Mouse (Mus musculus): Measurements from ENCODE around the gene Gm21119. TPM values are rescaled to one million over a fixed set of nuclear protein-coding genes. Genes with fewer than 3 reads are reported as not detected.
"Not testable (repeated sequence)": the region's sequence is repeated elsewhere in the genome, so short reads cannot be mapped to it uniquely, and the experiment has no call there.

Gene Gm21119
- total RNA-seq (2012; rRNA removed) = not detected in 2 replicates

GRCm38 (mm10) chr8:20614619-20615018 lies at the start of gene Gm21119:
TSS of gene Gm21119 (plus strand) at chr8:20614919.
- DNase-seq (ENCODE audit: low read depth, low spot score); in situ Hi-C loops (cut with MboI; ENCODE audit: low sequenced_read_pairs in 2 of 2, unreplicated experiment in 2 of 2); H3K9ac ChIP-seq (ENCODE audit: insufficient read depth, low read depth, low read length, poor library complexity, severe bottlenecking); H3K27ac ChIP-seq (ENCODE audit: insufficient read depth, low read depth, low read length, poor library complexity, severe bottlenecking); H3K36me3 ChIP-seq (ENCODE audit: control insufficient read depth, insufficient read depth, low read length, poor library complexity, severe bottlenecking); H3K9me3 ChIP-seq (ENCODE audit: control insufficient read depth, insufficient read depth, low read depth, low read length); H3K4me1 ChIP-seq (ENCODE audit: control insufficient read depth in 2 of 2, insufficient read depth in 2 of 2, low read length in 2 of 2, poor library complexity in 1 of 2); H3K4me3 ChIP-seq (ENCODE audit: insufficient read depth in 1 of 2, low read depth in 1 of 2, low read length in 2 of 2, poor library complexity in 1 of 2, severe bottlenecking in 1 of 2): not testable (repeated sequence)

DNA sequence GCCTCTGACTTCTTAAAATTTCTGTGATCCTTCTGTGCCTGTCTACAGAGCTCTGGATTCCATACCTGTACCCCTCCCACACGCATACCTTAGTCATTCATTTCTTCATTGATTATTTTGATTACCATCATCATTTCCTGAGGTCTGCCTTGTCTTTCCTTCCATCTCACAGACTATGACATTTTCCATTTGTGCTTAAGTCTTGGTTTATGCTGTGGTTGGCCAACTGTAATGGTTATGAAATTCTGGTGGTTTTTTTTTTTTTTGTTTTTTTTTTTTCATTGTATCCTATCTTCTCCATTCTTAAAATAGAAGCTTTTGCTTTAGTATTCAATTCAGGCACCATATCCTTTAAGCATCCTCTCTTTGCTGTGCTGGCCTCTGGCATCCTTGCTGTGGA lies 48.0 kb upstream of the Gm21119 start:
- H3K4me3 ChIP-seq (ENCODE audit: insufficient read depth in 1 of 2, low read depth in 1 of 2, low read length in 2 of 2, poor library complexity in 1 of 2, severe bottlenecking in 1 of 2); H3K4me1 ChIP-seq (ENCODE audit: control insufficient read depth in 2 of 2, insufficient read depth in 2 of 2, low read length in 2 of 2, poor library complexity in 1 of 2); H3K9me3 ChIP-seq (ENCODE audit: control insufficient read depth, insufficient read depth, low read depth, low read length); H3K36me3 ChIP-seq (ENCODE audit: control insufficient read depth, insufficient read depth, low read length, poor library complexity, severe bottlenecking); H3K27ac ChIP-seq (ENCODE audit: insufficient read depth, low read depth, low read length, poor library complexity, severe bottlenecking); DNase-seq (ENCODE audit: low read depth, low spot score); H3K9ac ChIP-seq (ENCODE audit: insufficient read depth, low read depth, low read length, poor library complexity, severe bottlenecking); in situ Hi-C loops (cut with MboI; ENCODE audit: low sequenced_read_pairs in 2 of 2, unreplicated experiment in 2 of 2): not testable (repeated sequence)

GRCm38 (mm10) chr8:20581081-20581480 lies 33.6 kb upstream of the Gm21119 start:
- H3K4me1 ChIP-seq (ENCODE audit: control insufficient read depth in 2 of 2, insufficient read depth in 2 of 2, low read length in 2 of 2, poor library complexity in 1 of 2); in situ Hi-C loops (cut with MboI; ENCODE audit: low sequenced_read_pairs in 2 of 2, unreplicated experiment in 2 of 2); H3K27ac ChIP-seq (ENCODE audit: insufficient read depth, low read depth, low read length, poor library complexity, severe bottlenecking); H3K9ac ChIP-seq (ENCODE audit: insufficient read depth, low read depth, low read length, poor library complexity, severe bottlenecking); H3K9me3 ChIP-seq (ENCODE audit: control insufficient read depth, insufficient read depth, low read depth, low read length); H3K36me3 ChIP-seq (ENCODE audit: control insufficient read depth, insufficient read depth, low read length, poor library complexity, severe bottlenecking); DNase-seq (ENCODE audit: low read depth, low spot score); H3K4me3 ChIP-seq (ENCODE audit: insufficient read depth in 1 of 2, low read depth in 1 of 2, low read length in 2 of 2, poor library complexity in 1 of 2, severe bottlenecking in 1 of 2): not testable (repeated sequence)

DNA sequence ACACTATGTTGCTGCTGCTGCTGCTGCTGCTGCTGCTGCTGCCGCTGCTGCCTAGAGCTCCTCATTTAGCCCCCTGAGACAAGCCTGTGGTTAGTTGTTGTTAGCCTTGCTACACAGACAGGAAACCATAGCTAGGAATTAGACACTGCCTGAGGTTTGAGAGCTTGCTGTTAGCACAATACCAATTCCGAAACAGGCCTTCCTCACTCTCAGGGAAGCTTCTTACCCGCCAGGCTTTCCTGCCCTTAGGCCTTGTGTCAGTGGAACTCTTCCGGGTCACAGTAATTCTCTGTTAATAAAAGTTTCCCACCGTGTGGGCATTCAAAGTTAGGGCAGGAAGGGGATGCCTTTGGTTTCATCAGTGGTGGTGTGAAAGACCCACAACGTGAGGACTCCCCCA lies 31.9 kb upstream of the Gm21119 start:
- H3K4me3 ChIP-seq (ENCODE audit: insufficient read depth in 1 of 2, low read depth in 1 of 2, low read length in 2 of 2, poor library complexity in 1 of 2, severe bottlenecking in 1 of 2); H3K9me3 ChIP-seq (ENCODE audit: control insufficient read depth, insufficient read depth, low read depth, low read length); in situ Hi-C loops (cut with MboI; ENCODE audit: low sequenced_read_pairs in 2 of 2, unreplicated experiment in 2 of 2); H3K27ac ChIP-seq (ENCODE audit: insufficient read depth, low read depth, low read length, poor library complexity, severe bottlenecking); H3K9ac ChIP-seq (ENCODE audit: insufficient read depth, low read depth, low read length, poor library complexity, severe bottlenecking); DNase-seq (ENCODE audit: low read depth, low spot score); H3K36me3 ChIP-seq (ENCODE audit: control insufficient read depth, insufficient read depth, low read length, poor library complexity, severe bottlenecking); H3K4me1 ChIP-seq (ENCODE audit: control insufficient read depth in 2 of 2, insufficient read depth in 2 of 2, low read length in 2 of 2, poor library complexity in 1 of 2): not testable (repeated sequence)

GRCm38 (mm10) chr8:20588268-20589177 lies 26.2 kb upstream of the Gm21119 start:
- peak; percentile 28 for DNase-seq (ENCODE audit: low read depth, low spot score)
- in situ Hi-C loops (cut with MboI; ENCODE audit: low sequenced_read_pairs in 2 of 2, unreplicated experiment in 2 of 2); H3K36me3 ChIP-seq (ENCODE audit: control insufficient read depth, insufficient read depth, low read length, poor library complexity, severe bottlenecking); H3K9ac ChIP-seq (ENCODE audit: insufficient read depth, low read depth, low read length, poor library complexity, severe bottlenecking); H3K27ac ChIP-seq (ENCODE audit: insufficient read depth, low read depth, low read length, poor library complexity, severe bottlenecking); H3K4me3 ChIP-seq (ENCODE audit: insufficient read depth in 1 of 2, low read depth in 1 of 2, low read length in 2 of 2, poor library complexity in 1 of 2, severe bottlenecking in 1 of 2); H3K4me1 ChIP-seq (ENCODE audit: control insufficient read depth in 2 of 2, insufficient read depth in 2 of 2, low read length in 2 of 2, poor library complexity in 1 of 2); H3K9me3 ChIP-seq (ENCODE audit: control insufficient read depth, insufficient read depth, low read depth, low read length): not testable (repeated sequence)

GRCm38 (mm10) chr8:20589178-20589539 lies 25.6 kb upstream of the Gm21119 start:
- in situ Hi-C loops (cut with MboI; ENCODE audit: low sequenced_read_pairs in 2 of 2, unreplicated experiment in 2 of 2); H3K4me1 ChIP-seq (ENCODE audit: control insufficient read depth in 2 of 2, insufficient read depth in 2 of 2, low read length in 2 of 2, poor library complexity in 1 of 2); H3K36me3 ChIP-seq (ENCODE audit: control insufficient read depth, insufficient read depth, low read length, poor library complexity, severe bottlenecking): not testable (repeated sequence)

DNA sequence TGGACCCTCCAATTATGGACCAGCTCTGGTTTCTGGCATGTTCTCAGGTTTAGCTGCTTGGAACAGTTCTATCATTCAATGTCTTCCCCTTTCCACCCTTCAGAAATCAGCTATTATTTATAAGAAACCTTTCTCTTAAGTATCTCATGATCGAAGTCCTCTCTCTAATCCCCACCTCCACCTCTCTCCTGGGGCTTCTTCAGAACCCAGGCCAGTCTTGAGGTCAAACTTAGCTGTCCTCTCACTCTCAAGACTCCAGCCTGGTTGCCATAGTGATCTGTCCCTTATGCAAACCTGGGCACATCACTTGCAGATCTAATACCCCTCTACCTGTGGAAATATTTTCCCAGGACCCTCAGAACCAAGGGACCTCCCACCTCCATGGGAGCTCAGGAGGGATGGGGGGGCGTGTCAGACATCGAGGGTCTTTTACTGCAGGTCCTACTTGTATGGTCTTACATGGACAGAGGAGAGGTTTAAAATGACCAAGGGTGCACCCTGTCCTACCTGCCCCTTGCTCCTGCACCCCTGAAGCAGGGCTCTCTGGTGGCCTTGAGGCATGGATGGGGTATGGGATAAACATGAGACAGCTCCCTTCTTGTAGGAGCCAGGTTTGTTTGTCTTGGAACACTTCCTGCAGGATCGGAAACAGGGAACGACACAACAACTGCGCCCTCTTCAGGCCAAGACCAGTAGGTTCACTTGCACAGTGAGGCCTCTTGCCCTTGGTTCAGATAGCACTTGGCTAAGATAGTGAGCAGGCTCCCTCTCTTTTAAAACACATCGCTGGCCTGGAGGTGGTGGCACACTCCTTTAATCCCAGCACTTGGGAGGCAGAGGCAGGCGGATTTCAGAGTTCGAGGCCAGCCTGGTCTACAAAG lies 24.4 kb upstream of the Gm21119 start:
- in situ Hi-C loops (cut with MboI; ENCODE audit: low sequenced_read_pairs in 2 of 2, unreplicated experiment in 2 of 2); H3K9me3 ChIP-seq (ENCODE audit: control insufficient read depth, insufficient read depth, low read depth, low read length); H3K4me1 ChIP-seq (ENCODE audit: control insufficient read depth in 2 of 2, insufficient read depth in 2 of 2, low read length in 2 of 2, poor library complexity in 1 of 2); H3K4me3 ChIP-seq (ENCODE audit: insufficient read depth in 1 of 2, low read depth in 1 of 2, low read length in 2 of 2, poor library complexity in 1 of 2, severe bottlenecking in 1 of 2); H3K9ac ChIP-seq (ENCODE audit: insufficient read depth, low read depth, low read length, poor library complexity, severe bottlenecking); DNase-seq (ENCODE audit: low read depth, low spot score); H3K36me3 ChIP-seq (ENCODE audit: control insufficient read depth, insufficient read depth, low read length, poor library complexity, severe bottlenecking); H3K27ac ChIP-seq (ENCODE audit: insufficient read depth, low read depth, low read length, poor library complexity, severe bottlenecking): not testable (repeated sequence)

More at GRCm38 (mm10) chr8:20589178-20589539, 25.6 kb upstream of the Gm21119 start:
- not testable (repeated sequence) for DNase-seq (ENCODE audit: low read depth, low spot score); H3K9me3 ChIP-seq (ENCODE audit: control insufficient read depth, insufficient read depth, low read depth, low read length); H3K9ac ChIP-seq (ENCODE audit: insufficient read depth, low read depth, low read length, poor library complexity, severe bottlenecking); H3K4me3 ChIP-seq (ENCODE audit: insufficient read depth in 1 of 2, low read depth in 1 of 2, low read length in 2 of 2, poor library complexity in 1 of 2, severe bottlenecking in 1 of 2); H3K27ac ChIP-seq (ENCODE audit: insufficient read depth, low read depth, low read length, poor library complexity, severe bottlenecking)

GRCm38 (mm10) chr8:20591002-20591401 lies 23.7 kb upstream of the Gm21119 start:
- H3K9ac ChIP-seq (ENCODE audit: insufficient read depth, low read depth, low read length, poor library complexity, severe bottlenecking); H3K36me3 ChIP-seq (ENCODE audit: control insufficient read depth, insufficient read depth, low read length, poor library complexity, severe bottlenecking); H3K9me3 ChIP-seq (ENCODE audit: control insufficient read depth, insufficient read depth, low read depth, low read length); DNase-seq (ENCODE audit: low read depth, low spot score); in situ Hi-C loops (cut with MboI; ENCODE audit: low sequenced_read_pairs in 2 of 2, unreplicated experiment in 2 of 2); H3K27ac ChIP-seq (ENCODE audit: insufficient read depth, low read depth, low read length, poor library complexity, severe bottlenecking); H3K4me1 ChIP-seq (ENCODE audit: control insufficient read depth in 2 of 2, insufficient read depth in 2 of 2, low read length in 2 of 2, poor library complexity in 1 of 2); H3K4me3 ChIP-seq (ENCODE audit: insufficient read depth in 1 of 2, low read depth in 1 of 2, low read length in 2 of 2, poor library complexity in 1 of 2, severe bottlenecking in 1 of 2): not testable (repeated sequence)

Data from ES-E14 (cell line).